Mouse (Mus musculus) midbrain, embryonic 14.5 days (tissue): ENCODE data around the gene Siah2. TPM values are rescaled to one million over a fixed set of nuclear protein-coding genes. Genes with fewer than 3 reads are reported as not detected.

Experiments
- ATAC-seq: fragments of 200-750 bp; cut with Nextera tagmentation; 2 replicates; pipeline ENCODE4 v1.8.0; 2017; ENCODE audit warnings: moderate number of reproducible peaks, moderate library complexity; ENCODE audit not compliant: low FRiP score, low TSS enrichment
- DNase-seq: peaks from one replicate; pipeline ENCODE4 v3.0.0-alpha.2; 2015
- H3K27ac ChIP-seq: fragments of 300-500 bp; sonication (generic); replicated peaks from 2 replicates; pipeline ENCODE4 v1.5.1; 2014; ENCODE audit warnings: mild to moderate bottlenecking, low read depth, low read length, moderate library complexity
- H3K27me3 ChIP-seq: fragments of 300-500 bp; sonication (generic); 2 replicates; pipeline ENCODE4 v1.6.1; 2014; ENCODE audit warnings: low read length, control low read depth, mixed read lengths; ENCODE audit not compliant: control insufficient read depth, insufficient read depth
- H3K36me3 ChIP-seq: fragments of 300-500 bp; sonication (generic); 2 replicates; pipeline ENCODE4 v1.6.1; 2014; ENCODE audit warnings: low read length, control low read depth; ENCODE audit not compliant: control insufficient read depth, insufficient read depth
- H3K4me1 ChIP-seq: fragments of 300-500 bp; sonication (generic); 2 replicates; pipeline ENCODE4 v1.6.1; 2014; ENCODE audit warnings: mild to moderate bottlenecking, antibody characterized with exemption, low read length, control low read depth; ENCODE audit not compliant: control insufficient read depth, insufficient read depth
- H3K4me2 ChIP-seq: fragments of 300-500 bp; sonication (generic); 2 replicates; pipeline ENCODE4 v1.6.1; 2014; ENCODE audit warnings: mild to moderate bottlenecking, low read length, moderate library complexity
- H3K4me3 ChIP-seq: fragments of 300-500 bp; sonication (generic); replicated peaks from 2 replicates; pipeline ENCODE4 v1.5.1; 2014; ENCODE audit warnings: low read depth, low read length
- H3K9ac ChIP-seq: fragments of 300-500 bp; sonication (generic); replicated peaks from 2 replicates; pipeline ENCODE4 v1.6.1; 2014; ENCODE audit warnings: mild to moderate bottlenecking, low read length, moderate library complexity
- H3K9me3 ChIP-seq: fragments of 300-500 bp; sonication (generic); 2 replicates; pipeline ENCODE4 v1.6.1; 2016; ENCODE audit warnings: low read length, control low read depth, mixed read lengths; ENCODE audit not compliant: control insufficient read depth
- WGBS: fragments of 180-500 bp; shearing (Covaris S2); extraction: QIAGEN DNeasy Blood & Tissue Kit; methylation state at CpG from one replicate; pipeline ENCODE4 v1.1.7; 2014; 5-methylcytosine and 5-hydroxymethylcytosine counted together
- polyA plus RNA-seq: library from polyadenylated mRNA; unstranded; fragments of >200 nt; fragmentation: Nextera tagmentation; extraction: Ambion mirVana; gene quantifications from 2 replicates; pipeline ENCODE4 v1.2.1, GENCODE M21; 2014

The Siah2 gene
- polyA plus RNA-seq, 1 experiment from 2014 or later = 9.9 TPM

DNA sequence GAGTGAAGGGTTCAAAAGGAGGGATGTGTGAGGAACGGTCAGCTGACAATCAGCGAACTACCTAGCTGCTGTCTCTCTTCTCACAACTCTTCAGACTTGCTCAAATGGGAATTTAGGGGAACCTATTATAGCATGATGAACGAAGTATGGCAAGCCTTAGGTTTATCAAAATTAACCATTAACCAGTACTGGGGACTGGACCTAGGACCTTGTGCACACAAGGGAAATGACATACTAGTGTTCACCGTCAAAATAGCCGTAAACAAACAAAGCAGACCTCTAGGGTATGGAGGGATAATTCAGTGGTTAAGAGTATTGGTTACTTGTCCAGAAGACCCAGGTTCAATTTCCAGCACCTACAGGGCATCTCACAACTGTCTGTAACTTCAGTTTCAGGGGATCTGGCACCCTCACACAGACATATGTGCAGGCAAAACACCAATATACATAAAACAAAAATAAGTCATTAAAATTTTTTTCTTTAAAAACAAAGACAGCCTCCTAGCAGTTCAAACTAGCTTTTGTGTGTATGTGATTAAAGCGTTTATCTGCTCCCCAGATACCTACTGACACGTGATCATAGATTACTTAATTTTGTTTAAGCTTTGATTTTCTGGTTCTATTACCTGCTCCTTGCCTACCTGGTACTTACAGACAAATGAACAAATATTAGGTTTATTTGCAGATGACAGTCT, 11.1 kb downstream of the Siah2 start:
- no peak for DNase-seq
- WGBS = 91% methylated on average over 7 of the region's 7 CpGs
- no peak overlapping the region for H3K4me3 ChIP-seq
- H3K4me1 ChIP-seq = peaks cover 16% of the 10 kb centered on the region; the same call in 1 of the 2 replicates
- H3K27me3 ChIP-seq = no peaks in the 10 kb centered on the region
- H3K9ac ChIP-seq = no peak overlapping the region
- H3K27ac ChIP-seq = no peak overlapping the region
- H3K4me2 ChIP-seq = no peak overlapping the region
- H3K36me3 ChIP-seq = no peaks in the 10 kb centered on the region; the same call in 1 of the 2 replicates
- H3K9me3 ChIP-seq = no peaks in the 10 kb centered on the region
- ATAC-seq = no peak

DNA sequence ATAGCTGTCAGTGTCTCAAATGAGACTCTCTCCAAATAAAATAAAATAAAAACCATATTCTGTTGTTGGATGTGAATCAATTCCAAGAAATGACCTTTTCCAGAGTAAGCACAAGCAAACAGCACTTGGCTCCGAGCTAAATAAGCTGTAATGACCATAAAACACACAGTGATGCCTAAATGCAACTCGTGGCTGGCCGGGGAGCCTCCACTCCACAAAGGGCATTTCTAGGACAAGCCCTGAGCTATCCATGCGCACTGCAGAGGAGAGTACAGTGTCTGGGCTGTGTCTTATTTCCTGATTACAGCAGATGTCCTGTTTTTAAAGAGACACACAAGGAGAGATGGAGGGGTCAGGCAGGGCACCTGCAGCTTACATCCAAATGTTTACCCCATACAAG, 12.2 kb downstream of the Siah2 start:
- 67% methylated on average over 4 of the region's 4 CpGs for whole genome bisulfite sequencing
- H3K27me3 ChIP-seq = no peaks in the 10 kb centered on the region
- H3K9me3 ChIP-seq = no peaks in the 10 kb centered on the region
- H3K36me3 ChIP-seq = peaks cover 10% of the 10 kb centered on the region
- H3K4me3 ChIP-seq = no peak overlapping the region
- DNase-seq = no peak
- 0 out of 2 replicates have a peak overlapping the region, but pooled peaks have one; percentile 12 for H3K9ac ChIP-seq
- 0 out of 2 replicates have a peak overlapping the region, but pooled peaks have one; percentile 8 for H3K27ac ChIP-seq
- peaks cover 16% of the 10 kb centered on the region; the same call in 1 of the 2 replicates for H3K4me1 ChIP-seq
- H3K4me2 ChIP-seq = no peak overlapping the region
- ATAC-seq = no peak

DNA sequence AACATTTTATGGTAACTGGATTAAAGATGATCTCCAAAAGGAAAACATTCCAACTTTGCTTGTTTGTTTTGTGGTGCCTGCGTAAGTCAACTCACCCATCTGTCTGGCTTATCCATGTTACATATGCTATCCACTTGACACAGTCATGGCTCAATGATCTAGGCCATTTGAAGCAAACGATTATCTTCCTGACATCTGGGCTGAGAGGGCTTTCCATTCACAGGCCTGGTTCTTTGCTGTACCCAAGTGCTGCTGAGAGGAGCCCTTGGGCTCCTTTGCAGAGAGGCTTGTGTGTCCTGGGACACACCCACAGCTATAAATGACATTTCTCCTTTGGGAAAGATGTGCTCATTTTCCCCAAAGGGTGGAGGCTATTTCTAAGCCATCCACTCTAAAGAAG, 13.3 kb downstream of the Siah2 start:
- H3K9me3 ChIP-seq = no peaks in the 10 kb centered on the region
- no peaks in the 10 kb centered on the region for H3K27me3 ChIP-seq
- no peak overlapping the region for H3K9ac ChIP-seq
- peaks cover 11% of the 10 kb centered on the region for H3K36me3 ChIP-seq
- H3K27ac ChIP-seq = no peak overlapping the region
- ATAC-seq = no peak
- no peak overlapping the region for H3K4me3 ChIP-seq
- peaks cover 16% of the 10 kb centered on the region; the same call in 1 of the 2 replicates for H3K4me1 ChIP-seq
- WGBS = 41% methylated on average over 2 of the region's 2 CpGs
- no peak for DNase-seq
- no peak overlapping the region for H3K4me2 ChIP-seq

DNA sequence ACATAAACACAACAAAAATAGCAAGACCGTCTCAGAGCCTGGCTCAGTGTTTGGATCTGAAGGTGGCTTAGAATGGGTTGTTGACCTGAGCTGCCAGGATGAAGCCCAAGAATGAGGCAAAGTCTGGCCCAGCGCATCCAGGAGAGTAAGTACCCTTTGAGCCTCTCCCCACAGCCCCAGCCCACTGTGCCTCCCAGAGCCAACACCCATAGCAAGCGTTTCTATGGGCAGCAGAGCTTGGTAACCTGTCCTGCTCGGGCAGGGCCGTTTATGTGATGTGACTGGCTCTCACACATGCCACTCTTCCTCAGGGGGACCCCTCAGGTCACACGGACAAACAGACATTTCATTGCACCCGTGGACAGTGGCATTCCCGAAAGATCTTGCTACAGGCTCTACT, 13.8 kb downstream of the Siah2 start:
- WGBS = 65% methylated on average over 8 of the region's 8 CpGs
- Histone ChIP-seq H3K27me3 (no peaks in the 10 kb centered on the region), H3K4me1 (peaks cover 16% of the 10 kb centered on the region; the same call in 1 of the 2 replicates), H3K4me3 (no peak overlapping the region), H3K4me2 (no peak overlapping the region), H3K9me3 (no peaks in the 10 kb centered on the region), H3K27ac (no peak overlapping the region), H3K36me3 (peaks cover 11% of the 10 kb centered on the region), H3K9ac (no peak overlapping the region)
- DNase-seq (no peak), ATAC-seq (no peak)

DNA sequence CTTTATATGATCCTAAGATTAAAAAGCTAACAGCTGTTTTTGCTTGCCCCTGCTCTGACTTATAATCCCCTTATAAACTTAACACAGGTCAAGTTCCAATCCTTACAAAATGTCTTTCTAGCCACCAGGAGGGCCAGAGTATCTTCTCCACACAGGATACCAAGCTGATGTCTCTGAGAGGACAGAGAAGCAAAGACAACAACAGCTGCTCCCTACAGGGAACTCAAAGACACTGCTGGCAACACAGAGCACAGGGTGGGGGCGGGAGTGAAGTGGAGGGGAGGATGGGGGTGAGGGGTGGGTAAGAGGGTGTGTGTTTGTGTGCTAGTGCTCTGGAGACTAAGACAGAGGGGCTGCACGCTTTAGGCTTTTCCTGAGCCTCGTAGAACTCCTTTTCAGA, 14.6 kb downstream of the Siah2 start:
- Histone ChIP-seq H3K9me3 (no peaks in the 10 kb centered on the region), H3K4me3 (no peak overlapping the region), H3K36me3 (peaks cover 11% of the 10 kb centered on the region), H3K27ac (no peak overlapping the region), H3K27me3 (no peaks in the 10 kb centered on the region), H3K4me1 (peaks cover 16% of the 10 kb centered on the region; the same call in 1 of the 2 replicates), H3K4me2 (no peak overlapping the region), H3K9ac (no peak overlapping the region)
- WGBS = 51% methylated on average over 3 of the region's 3 CpGs
- DNase-seq (no peak), ATAC-seq (no peak)

DNA sequence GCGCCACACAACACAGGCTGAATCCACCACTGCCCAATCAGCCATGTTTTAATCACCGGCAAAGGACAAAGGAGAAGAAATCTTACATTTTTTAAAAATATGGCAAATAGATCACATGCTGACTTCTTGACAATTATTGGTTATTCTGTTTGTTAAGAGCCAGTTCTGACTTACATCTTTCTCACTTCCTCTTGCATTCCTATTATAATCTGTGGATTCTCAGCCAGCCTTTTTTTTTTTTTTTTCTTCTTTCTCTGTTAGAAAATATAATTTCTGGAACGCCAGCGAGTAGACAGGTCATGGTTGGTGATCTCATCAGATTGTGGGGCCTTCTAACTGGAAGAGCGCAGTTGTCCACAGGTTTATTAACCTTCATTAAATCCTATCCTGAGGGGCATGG, 18.9 kb downstream of the Siah2 start:
- no peak for DNase-seq
- H3K9ac ChIP-seq = no peak overlapping the region
- H3K4me1 ChIP-seq = 0 out of 2 replicates have a peak, but pooled peaks cover 5% of the 10 kb centered on the region
- no peaks in the 10 kb centered on the region for H3K27me3 ChIP-seq
- no peaks in the 10 kb centered on the region for H3K9me3 ChIP-seq
- ATAC-seq = no peak
- 93% methylated on average over 5 of the region's 5 CpGs for WGBS
- H3K27ac ChIP-seq = no peak overlapping the region
- H3K4me2 ChIP-seq = no peak overlapping the region
- H3K4me3 ChIP-seq = no peak overlapping the region
- peaks cover 11% of the 10 kb centered on the region for H3K36me3 ChIP-seq

DNA sequence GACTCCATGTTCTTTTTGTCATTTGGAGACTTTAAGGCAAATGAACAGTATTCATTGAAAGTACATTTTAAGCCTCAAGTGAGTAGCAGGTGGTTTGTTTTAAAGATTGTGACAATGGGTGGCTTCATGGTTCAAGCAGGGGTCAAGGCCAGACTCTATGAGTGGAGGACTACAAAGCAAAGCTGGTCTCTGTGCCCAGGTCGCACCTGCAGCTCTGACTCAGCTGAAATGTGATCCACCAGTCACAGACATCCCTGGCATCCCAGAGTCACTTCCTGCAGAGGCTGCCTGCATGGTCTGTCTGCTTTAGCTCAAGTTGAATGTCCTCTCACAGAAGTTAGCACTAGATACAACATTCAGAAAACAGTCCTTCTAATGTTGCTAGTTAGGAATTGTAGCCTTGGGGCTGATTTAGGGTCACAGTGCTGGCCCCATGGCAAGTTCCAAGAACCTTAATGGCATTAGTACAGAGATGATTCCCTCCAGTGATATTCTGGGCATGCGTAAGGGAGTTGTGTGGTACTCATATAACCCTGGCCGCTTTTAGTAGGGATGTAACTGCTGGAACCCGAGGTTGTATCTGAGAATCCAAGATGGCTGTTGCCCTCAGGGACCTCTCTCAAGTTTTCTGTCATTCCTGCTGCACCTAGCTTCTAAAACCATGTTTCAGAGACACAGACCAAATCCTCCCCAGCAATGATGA, 19.6 kb downstream of the Siah2 start:
- no peak overlapping the region for H3K4me2 ChIP-seq
- peaks cover 11% of the 10 kb centered on the region for H3K36me3 ChIP-seq
- no peak overlapping the region for H3K9ac ChIP-seq
- H3K27ac ChIP-seq = no peak overlapping the region
- no peak for DNase-seq
- 77% methylated on average over 4 of the region's 4 CpGs for WGBS
- 0 out of 2 replicates have a peak, but pooled peaks cover 3% of the 10 kb centered on the region for H3K4me1 ChIP-seq
- no peaks in the 10 kb centered on the region for H3K9me3 ChIP-seq
- H3K27me3 ChIP-seq = no peaks in the 10 kb centered on the region
- no peak overlapping the region for H3K4me3 ChIP-seq
- no peak for ATAC-seq

DNA sequence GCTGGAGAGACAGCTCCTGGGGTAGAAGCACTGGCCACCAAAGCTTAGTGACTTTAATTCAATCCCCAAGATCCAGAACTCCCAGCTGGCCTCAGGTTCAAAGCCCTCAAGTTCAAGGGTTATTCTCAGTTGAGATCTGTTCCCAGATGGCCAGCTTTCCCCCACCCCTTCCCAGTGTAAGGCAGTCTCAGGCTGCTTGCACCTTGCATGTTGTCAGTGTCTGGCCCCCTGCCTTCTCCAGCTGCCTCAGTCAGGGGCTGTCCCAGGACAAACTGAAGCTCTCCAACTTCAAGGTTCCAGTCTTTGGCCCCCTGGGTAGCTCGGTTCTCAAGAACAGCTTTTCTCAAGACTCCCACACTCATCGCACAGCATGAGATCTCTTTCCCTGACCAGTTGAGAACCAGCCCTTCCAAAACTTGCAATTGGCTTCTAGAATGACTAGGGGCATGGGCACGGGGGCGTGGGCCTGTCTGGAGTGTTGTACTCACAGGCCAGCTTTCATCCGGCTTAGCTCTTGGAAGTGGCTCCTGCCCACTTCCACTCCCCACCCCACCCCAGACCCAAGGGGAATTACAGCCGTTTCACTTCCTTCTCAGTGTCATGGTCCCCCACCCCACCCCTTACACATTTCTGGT, 20.5 kb downstream of the Siah2 start:
- no peak overlapping the region for H3K4me2 ChIP-seq
- no peaks in the 10 kb centered on the region for H3K9me3 ChIP-seq
- H3K27ac ChIP-seq = no peak overlapping the region
- no peak for ATAC-seq
- DNase-seq = no peak
- H3K4me1 ChIP-seq = no peaks in the 10 kb centered on the region
- peaks cover 11% of the 10 kb centered on the region for H3K36me3 ChIP-seq
- H3K27me3 ChIP-seq = no peaks in the 10 kb centered on the region
- H3K9ac ChIP-seq = no peak overlapping the region
- 73% methylated on average over 6 of the region's 6 CpGs for WGBS
- no peak overlapping the region for H3K4me3 ChIP-seq
